Mouse (Mus musculus) erythroblast, embryonic 14.5 days (primary cell): ENCODE data around the gene Rab3gap1.

Source experiments
- GATA1 ChIP-seq: IDR thresholded peaks from 2 replicates; pipeline ENCODE4 v1.6.1; 2012; ENCODE audit warnings: low read length, inconsistent platforms, mixed read lengths
- TAL1 ChIP-seq: IDR thresholded peaks from 3 replicates; pipeline ENCODE4 v1.6.1; 2012; ENCODE audit warnings: low read length, inconsistent platforms, mixed read lengths

DNA sequence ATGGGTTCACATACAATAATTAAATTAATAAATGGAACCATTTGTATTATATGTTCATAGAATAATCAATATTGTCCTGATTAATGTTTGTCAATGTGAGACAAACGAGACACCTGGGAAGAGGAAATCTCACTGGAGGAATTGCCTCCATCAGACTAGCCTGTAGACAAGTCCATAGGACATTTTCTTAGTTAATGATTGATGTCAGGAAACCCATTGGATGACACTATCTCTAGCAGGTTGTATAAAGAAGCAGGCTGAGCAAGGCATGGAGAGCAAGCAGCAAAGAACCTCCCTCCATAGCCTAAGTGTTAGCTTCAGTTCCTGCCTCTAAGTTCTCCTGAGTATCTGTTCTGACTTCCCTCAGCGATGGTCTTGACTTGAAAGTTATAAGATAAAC is 64.8 kb downstream of the Rab3gap1 start:
- TF ChIP-seq GATA1 = no peak
- no peak for TF ChIP-seq TAL1
